Mouse (Mus musculus) left cerebral cortex, postnatal 36 days (tissue): Measurements from ENCODE around the gene Casp8ap2. TPM values are rescaled to one million over a fixed set of nuclear protein-coding genes. Genes with fewer than 3 reads are reported as not detected.

Source experiments
- DNase-seq, 2 experiments: peaks; one replicate each; pipeline ENCODE4 v3.0.0; 2021 to 2022; ENCODE audit warnings: low spot score in 2 of 2, mixed read lengths in 1 of 2
- intact Hi-C: fragments of 180-260 bp; cut with DNase I; formaldehyde crosslinking; loops from one replicate; pipeline ENCODE4 v1.15.1; 2025
- total RNA-seq, 2 experiments: library from RNA; stranded (reverse); gene quantifications; 2 replicates each; pipeline ENCODE4 v1.2.3; 2021

Casp8ap2 gene
- total RNA-seq, 2 experiments from 2014 or later, result 8.4 to 11.7 TPM

GRCm38 (mm10) chr4:32656918-32657662, 41.8 kb downstream of the Casp8ap2 start, which contains the start of gene Mdn1:
Mdn1 (plus strand) TSS chr4:32657119.
- intact Hi-C loops, result no loop called here

DNA sequence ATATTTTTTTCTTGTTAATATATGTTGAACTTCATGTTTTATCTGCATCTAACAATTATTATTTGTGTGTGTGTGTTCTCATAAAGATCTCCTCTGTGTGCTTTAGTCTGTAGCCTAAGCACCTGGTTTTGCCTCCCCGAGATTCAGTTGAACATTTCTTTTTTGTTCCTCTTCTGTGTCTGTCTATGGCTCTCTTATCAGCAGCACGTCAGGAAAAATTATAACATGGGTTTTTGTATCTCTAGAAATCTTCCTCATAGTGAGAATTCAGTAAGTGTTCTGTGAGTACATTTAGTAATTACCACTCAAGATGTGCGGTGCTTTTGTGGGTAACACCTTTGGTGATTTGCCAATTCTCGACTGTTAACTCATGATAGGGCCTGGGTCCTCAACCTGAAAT, 50.6 kb downstream of the Casp8ap2 start:
- no peak for DNase-seq
- intact Hi-C loops, result no loop called here

More at GRCm38 (mm10) chr4:32656918-32657662, 41.8 kb downstream of the Casp8ap2 start, which contains the start of gene Mdn1:
- DNase-seq, result peak; percentile 96 to 98

DNA sequence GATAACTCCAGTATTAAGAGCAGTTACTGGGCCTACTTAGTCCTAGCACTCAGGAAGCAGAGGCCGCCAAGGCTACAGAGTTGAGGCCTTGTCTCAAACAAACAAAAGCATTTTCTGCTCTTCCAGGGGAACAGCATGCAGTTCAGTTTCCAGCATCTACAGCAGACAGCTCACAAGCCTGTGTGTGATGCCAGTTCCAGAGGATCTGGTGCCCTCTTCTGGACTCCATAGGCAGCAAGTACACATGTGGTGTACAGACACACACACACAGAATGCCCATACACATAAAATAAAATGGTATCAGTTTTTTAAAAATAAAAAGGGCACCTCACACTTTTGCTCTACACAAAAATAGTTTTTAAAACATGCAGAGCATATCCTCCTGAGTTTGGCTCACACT, 53.0 kb downstream of the Casp8ap2 start:
- intact Hi-C loops, result no loop called here
- DNase-seq, result no peak

DNA sequence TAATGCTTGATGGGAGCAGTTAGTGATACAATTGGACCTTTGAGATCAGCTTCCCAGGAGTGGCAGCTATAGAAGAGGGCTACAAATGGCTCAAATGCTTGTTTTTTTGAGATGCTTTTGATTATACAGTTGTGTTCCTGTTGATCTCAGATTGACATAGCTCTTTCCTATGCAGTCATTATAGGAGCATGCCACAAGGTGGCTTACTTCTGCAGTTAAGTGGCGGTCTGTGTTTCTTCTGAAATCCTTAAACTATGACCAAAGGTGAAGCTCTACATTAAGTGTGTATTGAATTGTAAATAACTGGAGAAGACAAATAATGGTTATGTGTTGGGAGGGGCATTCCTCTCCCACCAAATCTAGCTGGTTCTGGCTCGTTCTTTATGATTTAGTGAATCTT, 54.6 kb downstream of the Casp8ap2 start:
- intact Hi-C loops, result no loop called here
- DNase-seq, result no peak

DNA sequence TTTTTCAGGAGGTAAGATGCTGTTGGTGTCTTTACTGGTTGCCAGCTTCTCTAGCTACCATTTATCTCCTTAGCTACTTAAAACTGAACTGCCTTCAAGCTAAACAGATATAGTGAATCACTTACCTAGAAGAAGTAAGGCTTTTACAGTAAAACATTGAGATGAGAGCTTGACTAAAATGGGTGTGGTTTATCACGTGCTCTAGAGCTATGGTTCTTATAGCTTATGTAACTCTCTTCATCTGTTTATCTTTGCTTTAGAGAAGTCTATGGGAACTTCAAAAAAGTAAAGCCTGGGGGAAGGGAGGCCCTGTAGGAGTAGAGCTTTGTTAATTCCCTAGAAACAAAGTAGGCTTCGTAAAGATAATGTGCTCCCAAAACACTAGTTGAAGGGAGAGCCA, 58.8 kb downstream of the Casp8ap2 start:
- intact Hi-C loops, result no loop called here

GRCm38 (mm10) chr4:32677471-32677870, 62.2 kb downstream of the Casp8ap2 start:
- DNase-seq, result no peak
- intact Hi-C loops, result no loop called here

More for the DNA sequence above, 58.8 kb downstream of the Casp8ap2 start:
- DNase-seq, result no peak

DNA sequence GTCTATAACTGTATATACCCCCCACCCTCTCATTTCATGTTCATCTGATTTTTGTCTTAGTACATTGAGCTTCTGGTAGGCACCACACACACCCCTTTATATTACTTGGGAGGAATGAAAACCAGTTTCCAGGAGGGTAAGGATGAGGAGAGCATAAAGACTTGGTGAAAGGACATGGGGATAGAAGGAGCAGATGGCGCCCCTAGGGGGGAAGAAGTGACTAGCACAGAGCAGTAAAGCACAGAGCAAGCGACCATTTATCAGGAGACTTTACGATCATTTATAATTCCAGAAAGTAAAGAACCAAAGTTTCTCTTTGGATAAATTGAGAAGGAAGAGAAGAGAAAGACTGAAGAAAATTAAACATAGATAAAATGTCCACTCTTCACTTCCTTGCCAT, 65.6 kb downstream of the Casp8ap2 start:
- no peak for DNase-seq
- intact Hi-C loops, result no loop called here

- intact Hi-C loops, result no loop called here
- DNase-seq, result no peak
Measured at GRCm38 (mm10) chr4:32682471-32682870, 67.2 kb downstream of the Casp8ap2 start.

GRCm38 (mm10) chr4:32683061-32683582, 67.9 kb downstream of the Casp8ap2 start:
- intact Hi-C loops, result no loop called here
- DNase-seq, result no peak

Other genes starting within 250 kb of the Casp8ap2 start
- gene Gja10, start 12.7 kb upstream of the Casp8ap2 start, total RNA-seq, result not detected
- gene Mdn1, start 41.7 kb downstream of the Casp8ap2 start, total RNA-seq, result 10 to 100 TPM; 21.2 to 37.8 TPM
- gene Lyrm2, start 184.8 kb downstream of the Casp8ap2 start, total RNA-seq, result 10 to 100 TPM; 33.5 to 34.3 TPM